Mouse (Mus musculus) spleen, adult 2 months (tissue): ENCODE measurements around the gene Tldc1.

Experiments used
- CTCF ChIP-seq: fragments of 200-500 bp; IDR thresholded peaks from 2 replicates; pipeline ENCODE4 v1.5.1; 2011; ENCODE audit warnings: mild to moderate bottlenecking, inconsistent platforms; ENCODE audit not compliant: insufficient read depth, insufficient read length, insufficient replicate concordance; ENCODE audit errors: extremely low read depth
- POLR2A ChIP-seq: fragments of 200-500 bp; IDR thresholded peaks from 2 replicates; pipeline ENCODE4 v1.6.1; 2011; ENCODE audit warnings: low read depth, low read length, inconsistent platforms

DNA sequence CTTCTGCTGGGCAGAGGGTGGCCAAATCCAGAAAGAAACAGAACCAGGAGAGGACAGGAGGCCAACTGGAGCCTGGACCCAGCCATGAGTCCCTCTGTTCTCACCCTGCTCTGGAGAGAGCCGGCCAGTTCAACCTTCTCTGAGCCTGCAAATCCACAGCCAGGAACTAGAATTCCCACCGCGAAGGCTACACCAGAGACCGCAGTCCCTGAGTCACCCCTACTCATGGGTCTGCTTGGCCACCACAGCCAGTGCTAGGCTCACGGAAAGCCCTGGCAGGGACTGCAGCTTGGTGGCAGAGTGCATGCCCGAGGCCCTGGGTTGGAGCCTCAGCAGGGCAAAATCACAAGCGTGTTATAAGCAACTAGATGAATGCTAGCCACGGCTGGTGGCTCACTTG lies 41.8 kb upstream of the Tldc1 start:
- no peak for TF ChIP-seq POLR2A
- no peak for TF ChIP-seq CTCF
